Mouse (Mus musculus) embryonic facial prominence, embryonic 10.5 days (tissue): ENCODE results near the gene Pex16. TPM values are rescaled to one million over a fixed set of nuclear protein-coding genes. Genes with fewer than 3 reads are reported as not detected.

ENCODE experiments used
- DNase-seq: peaks from one replicate; pipeline ENCODE4 v3.0.0-alpha.2; 2017; ENCODE audit warnings: low spot score
- H3K27ac ChIP-seq: fragments of 300-500 bp; sonication (generic); replicated peaks from 2 replicates; pipeline ENCODE4 v1.5.1; 2016; ENCODE audit warnings: mild to moderate bottlenecking
- H3K27me3 ChIP-seq: fragments of 300-500 bp; sonication (generic); replicated peaks from 2 replicates; pipeline ENCODE4 v1.6.1; 2016; ENCODE audit warnings: low read depth, mild to moderate bottlenecking; ENCODE audit not compliant: poor library complexity, severe bottlenecking
- H3K36me3 ChIP-seq: fragments of 300-500 bp; sonication (generic); replicated peaks from 2 replicates; pipeline ENCODE4 v1.6.1; 2016; ENCODE audit warnings: mild to moderate bottlenecking, moderate library complexity
- H3K4me1 ChIP-seq: fragments of 300-500 bp; sonication (generic); 2 replicates; pipeline ENCODE4 v1.6.1; 2016
- H3K4me3 ChIP-seq: fragments of 300-500 bp; sonication (generic); 2 replicates; pipeline ENCODE4 v1.5.1; 2016; ENCODE audit warnings: mild to moderate bottlenecking, moderate library complexity
- H3K9me3 ChIP-seq: fragments of 300-500 bp; sonication (generic); 2 replicates; pipeline ENCODE4 v1.6.1; 2016; ENCODE audit warnings: mild to moderate bottlenecking
- WGBS: fragments of 180-500 bp; shearing (Covaris S2); methylation state at CpG from one replicate; pipeline ENCODE4 v1.1.7; 2016; 5-methylcytosine and 5-hydroxymethylcytosine counted together
- polyA plus RNA-seq: library from polyadenylated mRNA; unstranded; fragments of >200 nt; fragmentation: Nextera tagmentation; extraction: Ambion mirVana; gene quantifications from 2 replicates; pipeline ENCODE4 v1.2.1, GENCODE M21; 2016

Gene Pex16
- polyA plus RNA-seq: 18.6 and 22.4 TPM in 2 replicates

- Histone ChIP-seq H3K9me3 (no peaks in the 10 kb centered on the region), H3K27ac (peak within 1 kb of the TSS; percentile 87), H3K27me3 (peaks cover 45% of the 10 kb centered on the region), H3K36me3 (peaks cover 23% of the 10 kb centered on the region), H3K4me1 (peaks cover 68% of the 10 kb centered on the region), H3K4me3 (peak within 1 kb of the TSS; percentile 85)
- peak; percentile 59 for DNase-seq
- WGBS: 3% methylated on average over 16 of the region's 16 CpGs
Measured at GRCm38 (mm10) chr2:92374514-92374913, at the start of gene Pex16, which contains the start of gene Large2. Pex16 (plus strand) TSS chr2:92374676. Large2 (minus strand) TSS chr2:92374869.

DNA sequence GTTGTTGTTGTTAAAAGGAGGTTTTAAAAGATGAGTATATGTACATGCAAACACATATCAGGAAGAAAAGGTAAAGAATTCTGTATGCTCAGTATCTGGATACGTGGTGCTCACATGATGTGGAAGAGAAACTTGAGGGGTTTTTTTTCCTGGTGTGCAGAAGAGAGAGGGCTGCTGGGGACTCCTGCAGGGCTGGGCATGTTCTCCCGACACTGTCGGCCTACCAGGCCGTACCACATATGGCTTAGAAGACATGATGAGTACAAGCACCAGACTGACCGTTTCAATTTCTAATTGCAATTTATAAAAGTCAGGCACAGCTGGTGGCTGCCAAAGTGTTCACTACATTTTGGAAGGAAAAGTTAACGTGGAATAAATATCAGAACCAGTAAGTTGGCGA lies 48.8 kb upstream of the Pex16 start:
- Histone ChIP-seq H3K4me3 (no peak overlapping the region), H3K9me3 (no peaks in the 10 kb centered on the region), H3K27me3 (no peaks in the 10 kb centered on the region), H3K36me3 (peaks cover 93% of the 10 kb centered on the region), H3K4me1 (0 out of 2 replicates have a peak, but pooled peaks cover 3% of the 10 kb centered on the region), H3K27ac (no peak overlapping the region)
- no peak for DNase-seq
- WGBS: 90% methylated on average over 7 of the region's 7 CpGs

DNA sequence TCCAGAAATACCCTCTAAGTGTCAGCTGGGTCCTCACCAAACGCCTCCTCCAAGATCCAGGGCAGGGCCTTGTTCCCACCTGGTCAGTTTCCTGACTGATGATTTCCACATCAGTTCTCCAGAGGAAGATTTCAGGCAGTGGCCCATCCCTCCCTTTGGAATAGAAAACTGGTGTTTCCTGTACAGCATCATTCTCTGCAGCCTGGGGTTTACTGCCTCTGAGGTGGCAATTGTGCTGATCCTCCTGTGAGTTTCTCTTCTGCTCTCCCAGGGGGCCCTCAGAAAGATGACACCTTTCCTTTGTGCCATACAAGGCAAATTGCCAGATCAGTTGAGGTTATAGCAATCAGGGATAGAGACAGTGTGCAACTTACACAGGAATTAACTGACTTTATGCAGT lies 48.3 kb upstream of the Pex16 start:
- H3K9me3 ChIP-seq: no peaks in the 10 kb centered on the region
- H3K27ac ChIP-seq: no peak overlapping the region
- DNase-seq: no peak
- WGBS: 90% methylated on average over 1 of the region's 1 CpGs
- H3K4me1 ChIP-seq: 0 out of 2 replicates have a peak, but pooled peaks cover 3% of the 10 kb centered on the region
- peaks cover 93% of the 10 kb centered on the region for H3K36me3 ChIP-seq
- no peaks in the 10 kb centered on the region for H3K27me3 ChIP-seq
- H3K4me3 ChIP-seq: no peak overlapping the region

- no peak overlapping the region for H3K27ac ChIP-seq
- 95% methylated on average over 4 of the region's 4 CpGs for WGBS
- no peaks in the 10 kb centered on the region for H3K9me3 ChIP-seq
- H3K36me3 ChIP-seq: peaks cover 92% of the 10 kb centered on the region
- H3K4me1 ChIP-seq: 0 out of 2 replicates have a peak, but pooled peaks cover 3% of the 10 kb centered on the region
- DNase-seq: no peak
- no peaks in the 10 kb centered on the region for H3K27me3 ChIP-seq
- H3K4me3 ChIP-seq: no peak overlapping the region
Measured at GRCm38 (mm10) chr2:92327601-92328000, 46.9 kb upstream of the Pex16 start.

- WGBS: 91% methylated on average over 8 of the region's 8 CpGs
- H3K36me3 ChIP-seq: peaks cover 91% of the 10 kb centered on the region
- H3K27ac ChIP-seq: no peak overlapping the region
- H3K4me3 ChIP-seq: no peak overlapping the region
- no peaks in the 10 kb centered on the region for H3K9me3 ChIP-seq
- no peak for DNase-seq
- 0 out of 2 replicates have a peak, but pooled peaks cover 3% of the 10 kb centered on the region for H3K4me1 ChIP-seq
- no peaks in the 10 kb centered on the region for H3K27me3 ChIP-seq
Measured at GRCm38 (mm10) chr2:92328206-92328605, 46.3 kb upstream of the Pex16 start.

GRCm38 (mm10) chr2:92330840-92331239 lies 43.6 kb upstream of the Pex16 start:
- no peak overlapping the region for H3K27ac ChIP-seq
- no peaks in the 10 kb centered on the region for H3K27me3 ChIP-seq
- DNase-seq: peak; percentile 19
- 63% methylated on average over 2 of the region's 2 CpGs for WGBS
- no peak overlapping the region for H3K4me3 ChIP-seq
- H3K36me3 ChIP-seq: peaks cover 96% of the 10 kb centered on the region
- H3K4me1 ChIP-seq: 0 out of 2 replicates have a peak, but pooled peaks cover 3% of the 10 kb centered on the region
- H3K9me3 ChIP-seq: no peaks in the 10 kb centered on the region

DNA sequence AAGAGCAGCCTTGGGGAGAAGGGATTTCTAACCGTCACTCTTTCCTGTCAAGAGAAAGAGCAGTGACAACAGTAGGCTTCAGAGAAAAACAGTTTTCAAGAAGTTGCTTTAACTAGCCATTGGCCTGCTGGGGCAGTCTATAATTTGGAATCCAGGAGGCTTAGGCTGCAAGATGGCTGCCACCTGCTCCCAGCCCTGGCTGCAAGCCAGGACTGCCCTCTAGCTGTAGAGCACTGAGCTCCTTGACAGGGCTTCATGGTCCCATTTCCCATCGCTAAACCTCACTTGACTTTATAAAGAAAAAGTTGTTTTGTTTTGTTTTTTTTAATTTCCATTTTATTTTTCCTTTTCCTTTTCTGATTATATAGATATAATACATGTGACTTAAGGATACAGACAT lies 43.1 kb upstream of the Pex16 start:
- H3K27me3 ChIP-seq: no peaks in the 10 kb centered on the region
- DNase-seq: no peak
- H3K4me1 ChIP-seq: no peaks in the 10 kb centered on the region
- H3K27ac ChIP-seq: no peak overlapping the region
- H3K4me3 ChIP-seq: no peak overlapping the region
- 88% methylated on average over 2 of the region's 2 CpGs for WGBS
- H3K9me3 ChIP-seq: no peaks in the 10 kb centered on the region
- peaks cover 93% of the 10 kb centered on the region for H3K36me3 ChIP-seq

DNA sequence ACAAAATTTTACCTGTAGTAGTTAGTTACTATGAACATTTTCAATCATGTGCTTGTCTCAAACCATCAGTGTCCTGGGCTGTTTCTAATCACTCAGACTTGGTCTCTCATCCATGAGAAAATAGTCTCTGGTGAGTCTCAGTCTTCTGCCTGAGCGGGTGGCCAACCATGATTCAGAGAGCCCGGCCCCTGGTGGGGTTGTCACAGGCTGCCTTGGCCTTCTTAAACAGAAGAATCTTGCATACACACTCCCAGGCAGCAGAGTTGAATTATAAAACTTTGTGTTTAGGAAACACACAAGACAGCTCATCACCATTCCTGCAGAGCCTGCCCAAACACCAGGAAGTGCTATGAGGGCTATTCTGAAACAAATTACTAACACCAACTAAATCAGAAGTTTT lies 42.6 kb upstream of the Pex16 start:
- Histone ChIP-seq H3K4me3 (no peak overlapping the region), H3K27ac (no peak overlapping the region), H3K36me3 (peaks cover 88% of the 10 kb centered on the region), H3K9me3 (no peaks in the 10 kb centered on the region), H3K27me3 (no peaks in the 10 kb centered on the region), H3K4me1 (no peaks in the 10 kb centered on the region)
- 94% methylated on average over 2 of the region's 2 CpGs for WGBS
- no peak for DNase-seq

DNA sequence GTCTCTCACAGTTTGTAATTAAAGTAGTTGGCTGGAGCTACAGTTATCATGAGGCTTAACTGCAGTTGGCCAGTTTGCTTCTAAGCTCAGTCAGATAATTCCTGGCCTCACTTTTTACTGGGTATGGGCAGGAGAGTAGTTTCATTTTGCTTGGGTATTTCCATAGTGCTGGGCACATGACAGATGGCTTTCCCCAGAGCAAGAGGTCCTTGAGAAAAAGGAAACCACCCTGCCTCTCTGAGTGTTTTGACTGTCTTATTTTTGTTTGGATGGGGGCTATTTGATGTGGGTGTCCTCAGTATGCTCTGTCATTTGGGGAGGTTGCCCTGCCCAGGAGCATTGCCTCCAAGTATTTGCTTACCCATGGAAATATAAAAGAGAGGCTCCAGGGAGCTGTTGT lies 32.1 kb upstream of the Pex16 start:
- H3K4me3 ChIP-seq: no peak overlapping the region
- peaks cover 78% of the 10 kb centered on the region for H3K36me3 ChIP-seq
- no peaks in the 10 kb centered on the region for H3K27me3 ChIP-seq
- no peak for DNase-seq
- H3K27ac ChIP-seq: no peak overlapping the region
- no peaks in the 10 kb centered on the region for H3K9me3 ChIP-seq
- no peaks in the 10 kb centered on the region for H3K4me1 ChIP-seq

DNA sequence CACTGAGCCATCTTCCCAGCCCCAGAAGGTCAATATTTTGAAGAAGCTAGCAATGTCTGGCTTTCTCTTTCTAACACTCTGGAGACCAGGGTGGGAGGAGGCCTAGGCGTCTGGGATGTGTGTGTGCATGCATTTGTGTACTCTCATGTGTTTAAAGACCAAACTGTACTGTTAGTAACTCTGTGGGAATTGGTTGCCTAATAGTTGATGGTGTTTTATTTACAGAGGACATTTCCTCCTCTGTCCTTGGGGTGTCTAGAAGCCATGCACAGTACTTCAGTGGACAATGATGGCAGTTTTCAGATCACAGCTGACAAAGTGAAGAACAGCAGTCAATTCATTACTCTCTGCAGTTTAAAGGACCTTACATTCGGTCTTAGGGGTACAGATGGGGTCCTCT lies 27.3 kb upstream of the Pex16 start:
- Histone ChIP-seq H3K9me3 (no peaks in the 10 kb centered on the region), H3K4me1 (peaks cover 15% of the 10 kb centered on the region), H3K4me3 (no peak overlapping the region), H3K27me3 (no peaks in the 10 kb centered on the region), H3K36me3 (peaks cover 88% of the 10 kb centered on the region), H3K27ac (no peak overlapping the region)
- WGBS: 85% methylated on average over 2 of the region's 2 CpGs
- DNase-seq: no peak

DNA sequence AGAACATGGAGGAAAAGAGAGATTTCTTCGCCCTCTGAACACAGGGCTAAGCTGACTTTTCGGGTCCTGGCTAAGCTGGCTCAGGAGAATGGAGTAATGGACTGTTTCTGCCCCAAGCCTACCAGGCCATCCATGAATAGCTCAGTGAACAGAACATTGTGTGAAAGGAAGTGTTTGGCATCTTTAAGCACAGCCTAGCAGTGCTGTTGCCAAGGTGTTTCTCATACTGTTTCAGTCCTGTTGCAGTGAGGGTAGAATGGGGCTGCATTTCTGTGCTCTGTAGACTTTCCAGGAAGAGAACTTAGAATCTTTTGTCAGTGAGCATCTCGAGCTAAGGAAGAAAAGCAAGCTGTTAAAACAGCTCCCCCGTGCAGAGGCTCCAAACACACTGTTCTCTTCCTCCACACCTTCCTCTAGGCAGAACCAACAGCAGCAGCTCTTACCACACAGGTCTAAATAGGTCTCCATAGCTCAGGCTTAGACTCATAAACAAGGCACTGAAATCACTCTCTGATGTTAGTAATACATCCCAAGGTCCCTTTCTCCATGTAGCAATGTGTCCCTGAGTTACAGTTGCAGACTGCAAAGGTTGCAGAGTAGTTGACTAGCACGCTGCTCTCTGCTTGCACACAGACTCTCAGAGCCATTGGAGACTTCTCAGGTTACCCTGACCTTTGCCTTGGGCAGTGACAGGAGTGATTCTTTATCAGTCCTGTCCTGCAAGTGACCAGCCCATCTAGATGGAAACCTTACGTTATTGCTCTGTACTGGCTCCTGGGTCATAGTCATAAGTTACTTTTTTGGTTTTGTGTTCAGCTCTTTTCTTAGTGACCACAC lies 24.7 kb upstream of the Pex16 start:
- peaks cover 93% of the 10 kb centered on the region for H3K36me3 ChIP-seq
- H3K27ac ChIP-seq: no peak overlapping the region
- no peaks in the 10 kb centered on the region for H3K9me3 ChIP-seq
- peaks cover 21% of the 10 kb centered on the region for H3K4me1 ChIP-seq
- H3K4me3 ChIP-seq: no peak overlapping the region
- no peak for DNase-seq
- 53% methylated on average over 6 of the region's 6 CpGs for WGBS
- no peaks in the 10 kb centered on the region for H3K27me3 ChIP-seq

DNA sequence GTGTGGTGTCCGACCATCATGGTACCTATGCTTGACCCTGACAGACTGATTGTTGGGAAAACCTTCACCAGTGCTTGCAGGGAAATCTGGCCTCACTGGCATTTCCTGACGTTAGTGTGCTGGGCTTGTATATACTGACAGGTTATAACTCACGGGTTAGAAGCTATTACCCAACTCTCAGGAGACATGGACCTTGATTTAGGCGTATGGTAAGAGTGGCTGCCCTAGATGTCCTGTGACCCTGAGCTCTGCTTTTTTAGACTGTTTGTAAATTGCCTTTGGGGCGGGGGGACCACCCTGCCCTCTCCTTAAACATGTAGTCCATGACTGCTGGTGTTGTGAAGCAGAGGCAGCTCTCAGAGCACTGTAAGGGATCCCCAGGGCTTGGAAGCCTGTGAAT lies 23.8 kb upstream of the Pex16 start:
- Histone ChIP-seq H3K4me3 (no peak overlapping the region), H3K36me3 (peaks cover 93% of the 10 kb centered on the region), H3K27me3 (no peaks in the 10 kb centered on the region), H3K4me1 (peaks cover 21% of the 10 kb centered on the region), H3K9me3 (no peaks in the 10 kb centered on the region), H3K27ac (no peak overlapping the region)
- WGBS: 65% methylated on average over 5 of the region's 5 CpGs
- DNase-seq: no peak

- H3K4me3 ChIP-seq: no peak overlapping the region
- DNase-seq: peak; percentile 6
- H3K27ac ChIP-seq: no peak overlapping the region
- H3K36me3 ChIP-seq: peaks cover 93% of the 10 kb centered on the region
- no peaks in the 10 kb centered on the region for H3K27me3 ChIP-seq
- WGBS: 60% methylated on average over 5 of the region's 5 CpGs
- H3K4me1 ChIP-seq: peaks cover 21% of the 10 kb centered on the region
- no peaks in the 10 kb centered on the region for H3K9me3 ChIP-seq
Measured at GRCm38 (mm10) chr2:92353402-92353801, 21.1 kb upstream of the Pex16 start.
